Mouse (Mus musculus): Measurements from ENCODE around the gene Rbm8a. TPM values are rescaled to one million over a fixed set of nuclear protein-coding genes. Genes with fewer than 3 reads are reported as not detected.

Gene Rbm8a
- 42.9 and 57.2 TPM in 2 replicates for polyA plus RNA-seq (2012; rRNA removed)

- DNase-seq (ENCODE audit: low read depth) = peak; percentile 100
- TF ChIP-seq POLR2A (IDR thresholded peaks at IDR 0.05; ENCODE audit: borderline replicate concordance, extremely low read depth, insufficient read depth, insufficient read length, poor library complexity, severe bottlenecking) = peak; percentile 61; the same call in 1 of the 2 replicates
- TF ChIP-seq CTCF (IDR thresholded peaks at IDR 0.05; ENCODE audit: borderline replicate concordance, extremely low read depth, insufficient read depth, insufficient read length) = no peak
These were observed at the start of gene Rbm8a for GRCm38 (mm10) chr3:96629729-96630600. Rbm8a (plus strand) TSS chr3:96629933.

GRCm38 (mm10) chr3:96581141-96581540, 48.6 kb upstream of the Rbm8a start:
- no peak for DNase-seq (ENCODE audit: low read depth)
- TF ChIP-seq CTCF (IDR thresholded peaks at IDR 0.05; ENCODE audit: borderline replicate concordance, extremely low read depth, insufficient read depth, insufficient read length) = no peak
- TF ChIP-seq POLR2A (IDR thresholded peaks at IDR 0.05; ENCODE audit: borderline replicate concordance, extremely low read depth, insufficient read depth, insufficient read length, poor library complexity, severe bottlenecking) = no peak

DNA sequence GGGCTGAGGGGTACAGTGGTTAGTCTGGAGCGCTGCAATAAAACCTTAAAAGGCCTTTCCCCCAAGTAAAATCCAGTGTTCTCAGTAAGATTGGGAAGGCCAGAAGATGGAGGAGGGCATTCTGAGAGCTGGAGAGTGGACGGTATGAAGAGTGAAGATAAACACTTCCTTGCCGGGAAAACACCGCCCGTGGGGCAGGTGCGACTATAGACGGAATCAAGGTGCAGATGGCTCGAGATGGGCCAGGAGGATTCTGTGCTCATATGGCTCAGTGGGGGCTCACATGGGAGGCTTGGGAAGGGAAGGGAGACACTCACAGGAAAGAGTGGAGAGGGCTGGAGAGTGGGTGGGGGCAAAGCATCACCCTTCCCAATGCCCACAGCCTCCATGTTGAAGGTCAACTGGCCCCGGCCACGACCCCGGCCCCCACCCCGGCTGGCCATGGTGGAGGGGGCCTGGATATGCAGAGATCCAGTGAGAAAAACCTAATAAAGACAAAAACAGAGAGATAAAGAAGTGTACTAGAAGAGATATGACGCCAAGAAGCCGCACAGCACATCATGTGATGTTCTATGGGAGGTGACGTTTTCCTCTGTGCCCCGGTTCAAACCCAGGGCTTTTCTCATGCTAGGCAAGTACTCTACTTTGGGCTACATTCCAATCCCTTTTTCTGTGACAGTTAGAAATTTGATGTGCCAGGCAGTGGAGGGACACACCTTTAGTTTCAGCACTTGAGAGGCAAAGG, 47.8 kb upstream of the Rbm8a start:
- DNase-seq (ENCODE audit: low read depth) = no peak
- no peak for TF ChIP-seq CTCF (IDR thresholded peaks at IDR 0.05; ENCODE audit: borderline replicate concordance, extremely low read depth, insufficient read depth, insufficient read length)
- no peak for TF ChIP-seq POLR2A (IDR thresholded peaks at IDR 0.05; ENCODE audit: borderline replicate concordance, extremely low read depth, insufficient read depth, insufficient read length, poor library complexity, severe bottlenecking)

- TF ChIP-seq CTCF (IDR thresholded peaks at IDR 0.05; ENCODE audit: borderline replicate concordance, extremely low read depth, insufficient read depth, insufficient read length) = no peak
- no peak for TF ChIP-seq POLR2A (IDR thresholded peaks at IDR 0.05; ENCODE audit: borderline replicate concordance, extremely low read depth, insufficient read depth, insufficient read length, poor library complexity, severe bottlenecking)
- DNase-seq (ENCODE audit: low read depth) = no peak
These were observed 46.3 kb upstream of the Rbm8a start for GRCm38 (mm10) chr3:96583386-96583785.

DNA sequence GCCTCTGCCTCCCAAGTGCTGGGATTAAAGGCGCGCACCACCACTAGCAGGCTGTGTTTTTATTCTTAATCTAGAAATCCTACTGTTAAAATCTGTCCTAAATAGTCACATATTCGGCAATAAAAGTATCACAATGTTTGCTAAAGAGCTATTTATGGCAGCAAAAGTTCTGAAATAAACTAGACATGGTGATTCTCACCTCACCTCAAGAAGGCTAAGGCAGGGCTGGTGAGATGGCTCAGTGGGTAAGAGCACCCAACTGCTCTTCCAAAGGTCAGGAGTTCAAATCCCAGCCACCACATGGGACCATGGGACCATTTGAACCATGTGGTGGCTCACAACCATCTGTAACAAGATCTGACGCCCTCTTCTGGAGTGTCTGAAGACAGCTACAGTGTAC, 39.1 kb upstream of the Rbm8a start:
- TF ChIP-seq CTCF (IDR thresholded peaks at IDR 0.05; ENCODE audit: borderline replicate concordance, extremely low read depth, insufficient read depth, insufficient read length) (no peak), POLR2A (IDR thresholded peaks at IDR 0.05; ENCODE audit: borderline replicate concordance, extremely low read depth, insufficient read depth, insufficient read length, poor library complexity, severe bottlenecking) (no peak)
- DNase-seq (ENCODE audit: low read depth) = no peak

DNA sequence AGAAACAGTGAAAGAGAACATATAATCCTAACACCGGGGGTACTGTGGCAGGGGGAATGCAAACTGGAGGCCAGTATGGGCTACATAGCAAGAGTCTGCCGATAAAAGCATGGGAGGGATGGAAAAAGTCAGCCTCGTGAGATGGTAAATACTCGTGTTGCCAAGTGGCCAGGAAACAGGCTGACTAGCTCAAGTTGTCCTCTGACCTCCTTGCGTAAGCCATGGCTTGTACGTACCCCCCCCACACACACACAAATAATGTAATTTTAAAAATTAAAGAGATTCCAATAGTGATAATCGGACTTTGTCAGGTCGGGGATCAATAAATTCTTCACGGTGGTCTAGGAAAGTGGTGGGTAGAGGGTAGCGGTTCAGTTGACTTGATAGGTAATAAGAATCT, 36.4 kb upstream of the Rbm8a start:
- TF ChIP-seq CTCF (IDR thresholded peaks at IDR 0.05; ENCODE audit: borderline replicate concordance, extremely low read depth, insufficient read depth, insufficient read length) (no peak), POLR2A (IDR thresholded peaks at IDR 0.05; ENCODE audit: borderline replicate concordance, extremely low read depth, insufficient read depth, insufficient read length, poor library complexity, severe bottlenecking) (no peak)
- peak; percentile 56 for DNase-seq (ENCODE audit: low read depth)

DNA sequence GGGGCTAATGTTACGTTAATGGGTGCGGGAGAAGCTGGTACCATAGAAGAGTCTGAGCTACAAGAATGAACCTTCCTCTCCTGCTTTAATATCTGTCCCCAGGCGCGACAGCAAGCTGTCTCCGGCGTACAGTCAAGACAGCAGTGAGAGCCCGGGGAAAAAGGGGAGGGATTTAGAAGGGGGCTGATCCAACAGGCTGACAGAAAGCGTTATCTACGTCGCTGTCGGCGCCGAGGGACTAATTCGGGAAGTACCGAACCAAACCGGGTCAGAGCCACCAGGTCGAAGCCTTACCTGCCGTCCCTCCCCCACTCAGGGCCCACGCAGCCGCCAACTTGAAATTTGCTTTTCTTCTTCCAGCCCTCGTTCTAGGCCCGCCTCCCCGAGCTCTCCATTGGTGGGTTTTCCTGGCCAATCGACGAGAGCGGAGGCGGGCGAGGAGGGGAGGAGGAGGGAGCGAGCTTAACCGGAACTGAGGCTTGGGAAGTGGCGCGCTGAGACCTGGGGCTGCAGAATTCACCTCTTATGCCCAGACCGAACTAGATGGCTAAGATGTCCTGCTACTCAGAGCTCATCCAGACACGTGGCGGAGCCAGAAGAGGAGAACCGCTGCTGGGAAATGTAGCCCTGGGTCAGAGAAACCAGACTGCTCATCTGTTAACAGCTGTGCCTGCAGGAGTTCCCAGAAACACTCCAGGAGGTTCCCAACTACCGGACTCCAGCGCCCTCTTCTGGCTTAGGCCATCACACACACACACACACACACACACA, 35.8 kb upstream of the Rbm8a start, which contains the start of gene Polr3gl:
Gene Polr3gl (minus strand): TSS at position 392 of the 771 bp plus-strand sequence.
- DNase-seq (ENCODE audit: low read depth) = peak; percentile 97

DNA sequence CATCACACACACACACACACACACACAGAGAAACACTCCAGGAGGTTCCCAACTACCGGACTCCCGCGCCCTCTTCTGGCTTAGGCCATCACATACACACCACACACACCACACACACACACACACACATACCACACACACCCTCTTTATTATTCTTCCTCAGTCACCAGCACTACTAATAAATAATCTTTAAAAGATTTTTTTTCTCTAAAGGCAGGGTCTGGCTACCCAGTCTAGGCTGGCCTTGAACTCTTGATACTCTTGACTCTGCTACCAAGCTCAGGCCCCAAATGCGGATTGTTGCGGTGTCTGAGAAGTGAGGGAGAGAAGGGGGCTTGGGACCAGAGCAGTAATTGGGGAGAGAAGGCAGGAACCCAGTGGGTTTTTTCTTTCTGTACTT, 34.9 kb upstream of the Rbm8a start:
- TF ChIP-seq CTCF (IDR thresholded peaks at IDR 0.05; ENCODE audit: borderline replicate concordance, extremely low read depth, insufficient read depth, insufficient read length) (no peak), POLR2A (IDR thresholded peaks at IDR 0.05; ENCODE audit: borderline replicate concordance, extremely low read depth, insufficient read depth, insufficient read length, poor library complexity, severe bottlenecking) (no peak)
- no peak for DNase-seq (ENCODE audit: low read depth)

More for the DNA sequence above, 35.8 kb upstream of the Rbm8a start, which contains the start of gene Polr3gl:
- no peak; the same call in 1 of the 2 replicates for TF ChIP-seq POLR2A (IDR thresholded peaks at IDR 0.05; ENCODE audit: borderline replicate concordance, extremely low read depth, insufficient read depth, insufficient read length, poor library complexity, severe bottlenecking)
- peak; percentile 15; the same call in 1 of the 2 replicates for TF ChIP-seq CTCF (IDR thresholded peaks at IDR 0.05; ENCODE audit: borderline replicate concordance, extremely low read depth, insufficient read depth, insufficient read length)

DNA sequence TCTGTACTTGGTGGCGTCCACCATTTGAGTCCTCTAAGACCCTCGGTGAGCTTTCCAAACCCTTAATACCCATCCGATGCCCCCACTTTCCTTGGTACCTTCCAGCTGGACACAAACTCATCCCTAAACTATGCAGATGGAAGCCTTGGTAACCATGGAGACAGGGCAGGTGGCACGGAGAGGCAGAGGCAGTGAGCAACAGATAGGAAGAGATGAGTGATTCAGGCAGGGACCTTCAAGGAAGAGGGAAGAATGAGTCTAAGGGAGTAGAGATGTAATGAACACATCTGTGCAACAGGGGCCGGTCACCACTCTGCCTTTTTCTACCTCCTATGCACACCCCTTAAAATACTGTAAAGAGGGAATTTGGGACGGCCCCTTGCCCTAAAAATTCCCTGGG, 34.1 kb upstream of the Rbm8a start:
- TF ChIP-seq POLR2A (IDR thresholded peaks at IDR 0.05; ENCODE audit: borderline replicate concordance, extremely low read depth, insufficient read depth, insufficient read length, poor library complexity, severe bottlenecking) = no peak
- DNase-seq (ENCODE audit: low read depth) = peak; percentile 42

- DNase-seq (ENCODE audit: low read depth) = peak; percentile 71
- TF ChIP-seq CTCF (IDR thresholded peaks at IDR 0.05; ENCODE audit: borderline replicate concordance, extremely low read depth, insufficient read depth, insufficient read length) (no peak), POLR2A (IDR thresholded peaks at IDR 0.05; ENCODE audit: borderline replicate concordance, extremely low read depth, insufficient read depth, insufficient read length, poor library complexity, severe bottlenecking) (no peak)
These were observed 33.5 kb upstream of the Rbm8a start, which contains the start of gene Ankrd34a for GRCm38 (mm10) chr3:96596228-96596707. Ankrd34a (plus strand) TSS chr3:96596636.
